Mouse (Mus musculus) layer of hippocampus, adult 11-12 months (tissue): Measurements from ENCODE around the gene Prr18.

Source experiments
- DNase-seq: peaks from one replicate; pipeline ENCODE4 v3.0.0; 2022; ENCODE audit warnings: low spot score

Gene Prr18

DNA sequence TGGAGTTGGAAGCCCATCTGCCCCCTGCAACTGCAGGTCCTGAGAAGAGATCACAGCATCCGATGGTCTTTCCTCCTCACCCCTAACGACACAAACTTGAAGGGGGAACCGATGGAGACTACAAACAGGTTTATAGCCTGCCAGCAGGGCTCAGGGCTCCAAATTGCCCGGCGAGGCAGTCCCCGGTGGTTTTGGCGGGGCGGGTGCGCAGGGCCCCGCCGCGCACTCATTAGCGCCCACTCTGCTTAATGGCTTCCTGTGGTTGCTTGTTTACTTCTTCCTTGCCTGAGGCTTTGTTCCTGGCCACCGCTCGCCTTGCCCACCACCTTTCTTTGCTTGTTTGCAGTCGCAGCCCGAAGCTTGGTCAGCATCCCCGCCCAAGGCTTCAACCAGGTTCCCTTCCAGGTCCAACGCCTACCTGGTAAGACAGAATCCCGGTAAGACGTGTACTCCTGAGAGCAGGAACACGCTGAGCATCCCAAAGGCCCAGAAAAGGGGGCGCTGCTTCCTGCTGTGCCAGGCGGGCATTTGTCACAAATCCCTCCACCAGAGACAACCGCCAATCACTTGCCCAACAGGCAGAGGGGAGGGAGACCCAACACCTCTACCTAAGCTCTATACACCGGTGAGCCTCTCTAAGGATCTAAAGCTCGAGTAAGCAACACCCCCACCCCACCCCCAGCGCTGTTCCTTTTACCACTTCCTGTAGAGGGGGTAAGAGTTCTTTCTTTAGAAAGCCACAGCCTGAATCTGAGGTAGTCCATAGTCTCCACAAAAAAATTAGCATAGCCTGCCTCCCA, 51.9 kb downstream of the Prr18 start:
- no peak for DNase-seq

DNA sequence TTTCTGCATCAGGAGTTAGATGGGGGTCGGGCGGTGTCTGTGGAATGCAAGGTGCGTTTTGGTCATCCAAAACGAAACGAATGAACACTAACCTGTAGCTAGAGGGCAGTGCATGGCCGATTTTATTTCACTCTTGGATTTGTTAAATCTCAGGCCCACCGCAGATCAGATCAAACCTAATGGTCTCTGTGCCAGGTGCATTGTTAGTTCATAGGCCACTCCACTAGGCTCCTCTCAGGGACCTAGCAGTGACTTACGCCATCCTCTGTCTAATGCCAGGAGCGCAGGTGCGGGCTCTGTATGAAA, 52.5 kb downstream of the Prr18 start:
- DNase-seq = no peak

DNA sequence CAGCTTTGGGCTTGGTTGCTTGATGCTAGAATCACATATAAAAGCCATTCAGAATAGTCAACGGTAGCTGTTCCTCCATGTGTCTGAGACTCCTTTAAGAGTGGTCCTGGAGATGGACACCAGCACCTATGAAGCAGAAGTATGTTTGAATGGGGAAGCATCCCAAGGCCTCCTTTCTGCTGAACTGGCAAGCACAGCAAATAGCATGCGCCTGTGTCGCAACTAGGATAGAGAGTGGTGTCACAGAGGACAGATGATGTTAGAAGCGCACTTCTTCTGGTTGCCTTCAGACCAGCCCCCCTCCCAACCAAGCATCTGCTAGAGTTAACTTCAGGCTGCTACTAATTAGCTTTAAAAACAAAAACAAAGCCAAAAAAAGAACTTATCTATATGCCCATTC, 53.2 kb downstream of the Prr18 start:
- DNase-seq = no peak
